Mouse (Mus musculus): ENCODE measurements around the gene D930020B18Rik.

D930020B18Rik gene

GRCm38 (mm10) chr10:121641272-121642053, at the start of gene D930020B18Rik:
Gene D930020B18Rik (plus strand): TSS chr10:121641588.
- DNase-seq: peak in 1 of 2 experiments; percentile 13

GRCm38 (mm10) chr10:121596580-121596979, 44.8 kb upstream of the D930020B18Rik start:
- DNase-seq: no peak

GRCm38 (mm10) chr10:121601272-121601671, 40.1 kb upstream of the D930020B18Rik start:
- DNase-seq: no peak

GRCm38 (mm10) chr10:121603556-121603955, 37.8 kb upstream of the D930020B18Rik start:
- no peak for DNase-seq

GRCm38 (mm10) chr10:121604632-121605344, 36.6 kb upstream of the D930020B18Rik start:
- DNase-seq: no peak

DNA sequence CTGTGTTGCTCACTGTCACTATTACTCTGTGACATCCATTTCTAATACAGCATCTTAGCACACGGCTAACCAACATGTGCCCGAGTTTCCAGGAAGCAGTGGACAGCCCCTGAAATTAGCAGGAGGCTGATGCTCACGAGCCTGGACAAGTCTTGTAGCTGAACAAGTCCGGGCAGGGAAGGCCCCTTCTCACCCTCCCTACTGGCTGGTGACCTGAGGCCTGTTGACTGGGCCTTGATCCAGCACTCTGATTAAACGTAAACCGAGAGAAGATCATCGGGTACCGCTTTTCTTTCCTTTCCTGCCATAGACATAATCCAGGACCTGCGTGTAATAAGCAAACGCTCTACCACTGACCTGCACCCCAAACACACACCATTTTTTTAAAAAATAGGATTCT, 33.2 kb upstream of the D930020B18Rik start:
- DNase-seq: no peak

GRCm38 (mm10) chr10:121611587-121611986, 29.8 kb upstream of the D930020B18Rik start:
- no peak for DNase-seq

GRCm38 (mm10) chr10:121612448-121612847, 28.9 kb upstream of the D930020B18Rik start:
- DNase-seq: no peak

DNA sequence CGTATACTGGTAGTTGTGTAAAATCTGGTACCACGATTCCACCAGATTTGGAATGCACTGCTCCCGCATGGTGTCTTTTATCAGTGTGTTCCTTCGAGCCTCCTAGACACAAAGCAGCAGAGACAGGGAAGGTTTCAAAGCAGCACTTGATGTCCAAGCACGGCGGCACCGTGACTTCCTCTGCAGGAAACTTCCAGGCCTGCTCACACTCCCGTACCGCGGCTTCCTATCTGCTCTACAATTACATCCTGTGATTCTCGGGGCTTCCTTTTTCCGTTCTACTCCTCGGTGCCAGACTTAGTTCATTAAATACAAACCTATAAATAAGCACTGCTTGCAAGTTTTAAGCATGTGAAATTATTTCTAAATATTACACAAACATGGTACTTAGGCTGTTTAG, 27.8 kb upstream of the D930020B18Rik start:
- DNase-seq: no peak

- DNase-seq: no peak
These were observed 26.1 kb upstream of the D930020B18Rik start for GRCm38 (mm10) chr10:121615146-121615870.

DNA sequence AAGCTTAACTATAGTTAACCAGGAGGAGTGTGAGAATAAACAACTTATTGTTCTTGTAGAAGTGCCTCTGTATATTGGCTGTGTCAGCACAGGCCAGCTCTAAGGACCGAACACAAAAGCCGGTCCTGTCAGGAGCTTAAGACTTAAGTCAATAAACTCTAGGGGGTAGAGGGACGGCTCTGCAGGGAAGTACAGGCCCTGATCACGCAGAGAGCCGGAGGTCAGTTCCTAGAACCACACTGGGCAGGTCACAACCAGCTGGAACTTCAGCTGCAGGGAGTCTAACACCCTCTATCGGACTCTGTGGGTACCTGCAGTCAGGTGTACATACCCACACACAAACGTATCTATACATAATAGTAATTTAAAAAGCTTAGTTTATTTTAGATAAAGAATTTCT, 25.5 kb upstream of the D930020B18Rik start:
- DNase-seq: no peak

DNA sequence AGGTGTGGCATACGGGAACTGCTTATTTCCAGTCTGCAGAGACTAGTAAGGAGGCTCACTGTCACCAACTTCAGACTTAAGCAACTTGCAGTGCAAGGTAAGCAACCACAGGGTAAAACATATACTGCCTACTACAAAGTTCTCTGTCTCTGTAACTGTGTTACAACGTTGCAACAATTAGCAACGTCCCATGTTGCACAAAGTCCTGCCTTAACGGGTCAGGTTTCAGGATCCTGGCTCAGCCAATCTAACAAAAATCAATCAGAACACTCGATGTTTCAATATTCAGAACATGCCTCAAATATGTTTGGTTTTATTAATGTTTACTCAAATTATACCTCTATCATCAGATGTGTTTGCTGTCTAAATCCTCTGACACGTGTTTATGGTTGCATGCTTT, 19.0 kb upstream of the D930020B18Rik start:
- DNase-seq: no peak

DNA sequence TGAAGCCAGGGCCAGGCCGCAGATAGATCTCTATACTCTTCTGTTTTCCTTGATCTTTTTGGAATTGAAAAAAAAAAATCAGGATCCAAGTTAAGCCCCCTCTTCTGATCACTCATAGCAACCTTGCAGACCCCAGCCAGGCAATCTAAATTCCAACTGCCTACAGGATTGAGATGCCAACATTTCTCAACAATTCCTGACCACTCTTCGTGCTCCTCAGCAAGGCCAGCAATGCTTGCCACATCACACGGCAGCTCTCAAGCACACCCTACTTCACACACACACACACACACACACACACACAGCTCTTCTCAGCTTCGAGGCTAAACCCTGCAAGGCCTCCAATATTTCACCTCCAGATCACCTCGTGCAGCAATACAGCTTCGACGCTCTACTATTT, 17.7 kb upstream of the D930020B18Rik start:
- DNase-seq: no peak

DNA sequence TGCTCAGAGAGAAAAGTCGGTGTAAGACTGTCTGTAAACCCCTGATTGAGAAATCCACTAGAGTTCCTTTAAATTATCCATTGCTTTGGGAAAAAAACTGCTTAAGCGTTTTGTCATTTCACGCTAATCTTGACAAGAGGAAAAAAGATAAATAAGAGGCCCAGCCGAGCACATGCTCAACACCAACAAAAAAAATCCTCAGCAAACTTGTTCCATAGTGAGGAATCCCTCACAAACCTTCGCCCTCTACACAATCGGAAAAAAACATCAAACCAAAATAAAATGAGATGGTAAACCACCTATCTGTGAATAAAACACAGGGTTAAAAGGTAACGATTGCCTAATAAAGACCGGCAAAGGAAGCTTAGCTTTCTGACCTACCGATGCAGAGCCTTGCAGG, 16.4 kb upstream of the D930020B18Rik start:
- no peak for DNase-seq

GRCm38 (mm10) chr10:121625407-121626185, 15.8 kb upstream of the D930020B18Rik start:
- no peak for DNase-seq

DNA sequence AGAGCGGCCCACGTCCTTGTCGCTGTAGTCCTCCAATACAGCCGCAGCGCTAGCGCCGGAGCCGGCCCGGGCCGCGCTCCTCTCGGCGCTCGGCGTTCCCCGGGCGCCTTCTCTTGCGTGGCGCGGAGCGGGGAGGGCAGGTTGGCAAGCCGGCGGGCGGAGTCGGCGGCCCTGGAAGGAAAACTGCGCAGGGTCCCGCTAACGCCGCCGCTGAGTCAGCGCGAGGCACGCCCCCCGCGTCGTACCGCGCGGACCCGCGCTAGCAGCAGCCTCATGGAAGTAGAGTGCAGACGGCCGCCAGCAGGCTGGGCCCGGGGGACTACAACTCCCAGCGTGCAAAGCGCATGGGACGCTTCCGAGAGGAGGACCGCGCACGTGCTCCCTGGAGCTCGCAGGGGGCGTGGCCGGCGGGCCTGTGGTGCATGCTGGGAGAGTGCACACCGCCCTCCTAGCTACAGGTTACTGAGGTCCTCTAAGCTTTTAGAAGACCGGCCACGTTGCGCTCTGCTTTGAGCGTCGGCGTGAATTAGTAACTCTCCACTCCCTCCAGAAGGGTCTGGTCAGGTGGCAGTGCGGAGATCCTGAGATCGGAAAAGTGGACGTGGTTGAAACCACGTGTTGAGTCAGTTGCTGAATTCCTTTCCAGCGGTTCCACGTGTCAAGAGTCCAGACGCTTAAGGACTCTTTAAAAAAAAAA, 15.1 kb upstream of the D930020B18Rik start, which contains the start of gene Xpot:
Xpot (minus strand) TSS at position 147 of the 697 bp plus-strand sequence.
- peak; percentile 96 to 98 for DNase-seq

DNA sequence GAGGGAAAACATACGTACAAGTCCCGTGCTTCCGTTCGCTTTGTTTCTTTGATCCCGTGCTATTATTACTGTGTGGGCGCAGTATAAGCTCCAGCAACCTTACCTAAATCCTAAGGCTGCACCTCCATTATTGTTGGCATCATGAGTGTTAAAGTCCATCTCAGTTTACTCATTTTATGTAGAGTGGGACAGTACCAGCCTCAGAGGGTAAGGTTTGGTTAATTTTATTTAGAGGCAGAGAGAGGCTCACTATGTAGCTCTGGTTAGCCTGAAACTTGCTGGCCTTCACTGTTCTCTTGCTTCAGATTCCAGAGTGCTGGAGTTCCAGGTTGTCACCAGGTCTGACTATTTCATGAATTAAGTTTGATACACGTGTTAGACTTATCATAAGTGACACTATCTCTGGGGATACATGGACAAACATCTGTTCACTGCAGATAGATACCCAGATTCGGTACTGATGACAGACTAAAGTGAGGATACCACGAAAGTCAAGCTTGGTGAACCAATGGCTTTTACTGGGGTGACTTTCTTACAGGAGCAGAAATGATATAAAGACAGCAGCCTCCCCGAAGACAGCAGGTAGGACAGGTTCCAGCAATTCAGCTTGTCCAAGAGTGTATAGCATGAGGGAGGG, 14.1 kb upstream of the D930020B18Rik start:
- no peak for DNase-seq

DNA sequence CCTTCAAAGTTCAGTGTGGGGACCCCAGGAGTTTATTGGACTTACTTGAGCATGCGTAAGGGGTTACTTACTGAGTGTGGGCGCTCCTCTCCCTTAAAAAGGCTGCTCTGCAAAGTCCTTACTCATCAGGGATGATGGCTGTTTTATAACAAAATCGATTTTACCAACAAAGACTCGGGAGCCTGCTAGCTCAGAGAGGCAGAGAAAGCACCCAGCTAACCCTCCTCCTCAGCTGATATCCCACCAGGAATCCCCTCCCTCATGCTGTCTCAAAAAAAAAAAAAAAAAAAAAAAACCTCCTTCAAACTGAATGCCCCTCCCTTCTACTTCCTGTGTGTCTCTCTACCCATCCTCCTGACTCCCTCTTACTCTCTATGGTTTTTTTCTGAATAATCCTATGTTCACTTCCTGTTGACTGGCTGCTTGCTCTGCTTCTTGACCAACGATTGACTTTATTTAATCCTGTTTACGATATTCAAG, 12.8 kb upstream of the D930020B18Rik start:
- DNase-seq: no peak

DNA sequence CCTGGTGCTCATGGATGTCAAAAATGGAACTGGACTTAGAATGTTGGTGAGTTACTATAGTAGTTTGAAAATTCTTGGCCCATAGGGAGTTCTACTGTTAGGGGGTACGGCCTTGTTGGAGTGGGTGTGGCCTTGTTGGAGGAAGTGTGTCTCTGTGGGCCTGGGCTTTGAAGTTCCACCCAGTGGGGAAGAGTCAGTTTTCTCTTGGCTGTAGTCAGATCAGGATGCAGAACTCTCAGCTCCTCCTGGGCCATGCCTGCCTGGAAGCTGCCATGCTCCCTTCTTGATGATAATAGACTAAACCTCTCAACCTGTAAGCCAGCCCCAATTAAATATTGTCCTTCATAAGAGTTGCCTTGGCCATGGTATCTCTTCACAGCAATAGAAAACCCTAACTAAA, 7.2 kb upstream of the D930020B18Rik start:
- DNase-seq: no peak

GRCm38 (mm10) chr10:121636276-121636675, 5.1 kb upstream of the D930020B18Rik start:
- DNase-seq: no peak

GRCm38 (mm10) chr10:121639573-121639972, 1.8 kb upstream of the D930020B18Rik start:
- DNase-seq: no peak
